Mouse (Mus musculus): ENCODE results near the gene Tepsin.

The Tepsin gene

GRCm38 (mm10) chr11:120064006-120064667, 34.4 kb downstream of the Tepsin start:
- DNase-seq (ENCODE audit: low spot score) = no peak

- no peak for DNase-seq (ENCODE audit: low spot score)
Observed at GRCm38 (mm10) chr11:120063326-120063725, 35.2 kb downstream of the Tepsin start.

GRCm38 (mm10) chr11:120060634-120061033, 37.9 kb downstream of the Tepsin start:
- DNase-seq (ENCODE audit: low spot score) = no peak

- no peak for DNase-seq (ENCODE audit: low spot score)
Observed at GRCm38 (mm10) chr11:120055953-120056732, 42.4 kb downstream of the Tepsin start.

GRCm38 (mm10) chr11:120053846-120054245, 44.7 kb downstream of the Tepsin start:
- DNase-seq (ENCODE audit: low spot score) = no peak

- no peak for DNase-seq (ENCODE audit: low spot score)
Observed at GRCm38 (mm10) chr11:120052274-120052673, 46.3 kb downstream of the Tepsin start.

GRCm38 (mm10) chr11:120051124-120051811, 47.3 kb downstream of the Tepsin start:
- DNase-seq (ENCODE audit: low spot score) = no peak

GRCm38 (mm10) chr11:120049067-120049466, 49.5 kb downstream of the Tepsin start:
- DNase-seq (ENCODE audit: low spot score) = no peak

GRCm38 (mm10) chr11:120048252-120048556, 50.3 kb downstream of the Tepsin start:
- no peak for DNase-seq (ENCODE audit: low spot score)

GRCm38 (mm10) chr11:120047531-120048251, 50.8 kb downstream of the Tepsin start:
- DNase-seq (ENCODE audit: low spot score) = no peak

- no peak for DNase-seq (ENCODE audit: low spot score)
Observed at GRCm38 (mm10) chr11:120046553-120047191, 51.9 kb downstream of the Tepsin start, which contains the start of gene Aatk. Gene Aatk (minus strand): TSS chr11:120047167.

GRCm38 (mm10) chr11:120045839-120046552, 52.5 kb downstream of the Tepsin start:
- no peak for DNase-seq (ENCODE audit: low spot score)

GRCm38 (mm10) chr11:120045341-120045740, 53.2 kb downstream of the Tepsin start:
- DNase-seq (ENCODE audit: low spot score) = no peak

- DNase-seq (ENCODE audit: low spot score) = no peak
Observed at GRCm38 (mm10) chr11:120042141-120042838, 56.2 kb downstream of the Tepsin start.

- DNase-seq (ENCODE audit: low spot score) = no peak
Observed at GRCm38 (mm10) chr11:120041191-120042123, 57.1 kb downstream of the Tepsin start.
